ENCODE assay signal across 15 mouse cellular contexts in the genomic region with DNA sequence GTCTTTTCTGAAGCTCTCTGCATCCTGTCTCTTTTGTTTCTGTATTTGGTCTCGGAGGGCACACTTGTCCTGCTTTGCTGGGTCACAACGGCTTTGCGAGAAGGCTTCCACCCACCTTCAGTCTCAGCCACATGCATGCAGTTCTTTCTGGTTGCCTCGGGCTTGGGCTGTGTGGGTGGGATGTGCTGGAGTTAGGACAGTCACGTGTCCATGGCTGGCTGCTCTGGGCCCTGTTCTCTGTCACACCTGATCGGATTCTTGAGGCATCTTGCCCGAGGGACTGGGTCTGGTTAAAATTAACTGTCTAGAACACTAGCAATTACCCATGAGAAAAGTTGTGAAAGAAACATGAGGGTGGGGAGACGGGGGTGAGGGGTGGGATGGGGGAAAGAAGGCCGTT. TPM values are rescaled to one million over a fixed set of nuclear protein-coding genes. Genes with fewer than 3 reads are reported as not detected.
DNase-seq lines count a peak whose midpoint lies in the region; ATAC-seq and TF ChIP-seq lines count a peak whose summit lies in the region.
"Had no signal": no experiment of that assay in that cellular context is flagged by ENCODE, and none has a peak within 500 bp of the region (broad histone marks: within the 10 kb centered on the region; RNA-seq: fewer than 3 reads in every experiment).

No protein-coding gene starts in this region.

- ATAC-seq in intestine, embryonic 14.5 days (replicated peaks; ENCODE audit: low FRiP score, low TSS enrichment, low read depth) = peak; percentile 60; the same call in 1 of the 2 replicates
- ATAC-seq in intestine, postnatal 0 days = no peak
- no peak for ATAC-seq in midbrain, embryonic 15.5 days (replicated peaks)
- no peak for ATAC-seq in forebrain, embryonic 12.5 days (ENCODE audit: low FRiP score)
- ATAC-seq: forebrain, embryonic 16.5 days; liver, postnatal 0 days had no signal

- TF ChIP-seq CTCF in intestine, postnatal 0 days (IDR thresholded peaks at IDR 0.05; ENCODE audit: low read depth) = no peak

- WGBS in intestine, embryonic 14.5 days = 24% methylated on average over 9 of the region's 9 CpGs
- 55% methylated on average over 9 of the region's 9 CpGs for WGBS in intestine, postnatal 0 days
- WGBS in midbrain, embryonic 15.5 days = 45% methylated on average over 9 of the region's 9 CpGs
- WGBS in forebrain, embryonic 12.5 days = 60% methylated on average over 9 of the region's 9 CpGs

- H3K9me3 ChIP-seq in intestine, embryonic 14.5 days (ENCODE audit: control insufficient read depth, low read length) = no peaks in the 10 kb centered on the region
- H3K9me3 ChIP-seq in intestine, postnatal 0 days (ENCODE audit: control insufficient read depth) = no peaks in the 10 kb centered on the region
- H3K9me3 ChIP-seq in midbrain, embryonic 15.5 days = no peaks in the 10 kb centered on the region
- H3K9me3 ChIP-seq in forebrain, embryonic 12.5 days = no peaks in the 10 kb centered on the region
- H3K9me3 ChIP-seq: embryonic facial prominence, embryonic 13.5 days; hindbrain, embryonic 12.5 days had no signal

- no peak overlapping the region for H3K4me2 ChIP-seq in intestine, embryonic 14.5 days (ENCODE audit: low read length)
- no peak overlapping the region for H3K4me2 ChIP-seq in intestine, postnatal 0 days (replicated peaks; ENCODE audit: low read depth)
- H3K4me2 ChIP-seq in midbrain, embryonic 15.5 days = no peak overlapping the region
- no peak overlapping the region for H3K4me2 ChIP-seq in forebrain, embryonic 12.5 days
- H3K4me2 ChIP-seq: embryonic facial prominence, embryonic 13.5 days; hindbrain, embryonic 12.5 days had no signal

- no peaks in the 10 kb centered on the region; the same call in 1 of the 2 replicates for H3K4me1 ChIP-seq in intestine, embryonic 14.5 days (replicated peaks; ENCODE audit: control insufficient read depth, insufficient read depth, low read length)
- H3K4me1 ChIP-seq in intestine, postnatal 0 days (replicated peaks; ENCODE audit: control insufficient read depth, insufficient read depth, low read length) = no peaks in the 10 kb centered on the region
- no peaks in the 10 kb centered on the region for H3K4me1 ChIP-seq in midbrain, embryonic 15.5 days
- no peaks in the 10 kb centered on the region; the same call in 1 of the 2 replicates for H3K4me1 ChIP-seq in forebrain, embryonic 12.5 days
- H3K4me1 ChIP-seq: hindbrain, embryonic 12.5 days had no signal

- H3K27ac ChIP-seq in intestine, embryonic 14.5 days (ENCODE audit: low read depth) = no peak overlapping the region
- no peak overlapping the region for H3K27ac ChIP-seq in intestine, postnatal 0 days (ENCODE audit: low read depth, low read length)
- H3K27ac ChIP-seq in midbrain, embryonic 15.5 days = no peak overlapping the region
- no peak overlapping the region for H3K27ac ChIP-seq in forebrain, embryonic 12.5 days
- H3K27ac ChIP-seq: embryonic facial prominence, embryonic 13.5 days; hindbrain, embryonic 12.5 days; stomach, postnatal 0 days had no signal

- no peak overlapping the region for H3K4me3 ChIP-seq in intestine, embryonic 14.5 days (ENCODE audit: low read depth, low read length)
- H3K4me3 ChIP-seq in intestine, postnatal 0 days (ENCODE audit: low read depth, low read length) = no peak overlapping the region
- H3K4me3 ChIP-seq in midbrain, embryonic 15.5 days = no peak overlapping the region
- no peak overlapping the region for H3K4me3 ChIP-seq in forebrain, embryonic 12.5 days (replicated peaks)
- H3K4me3 ChIP-seq: embryonic facial prominence, embryonic 13.5 days; hindbrain, embryonic 12.5 days had no signal

- DNase-seq in intestine, embryonic 14.5 days (ENCODE audit: low spot score) = no peak
- peak; percentile 35 for DNase-seq in ZHBTc4 (ENCODE audit: low read depth, low spot score)
- peak; percentile 83 for DNase-seq in kidney, adult 11 months
- DNase-seq in kidney, postnatal 36 days = peak; percentile 77 to 86
- no peak for DNase-seq in adipocyte (ENCODE audit: low spot score)
- DNase-seq: cerebellum, adult 8-10 months; layer of hippocampus, adult 9-11 months; liver, postnatal 0 days had no signal

- no peaks in the 10 kb centered on the region for H3K36me3 ChIP-seq in intestine, embryonic 14.5 days (ENCODE audit: control insufficient read depth, insufficient read depth, low read length)
- H3K36me3 ChIP-seq in intestine, postnatal 0 days (ENCODE audit: control insufficient read depth, insufficient read depth) = no peaks in the 10 kb centered on the region
- no peaks in the 10 kb centered on the region for H3K36me3 ChIP-seq in midbrain, embryonic 15.5 days (replicated peaks)
- no peaks in the 10 kb centered on the region for H3K36me3 ChIP-seq in forebrain, embryonic 12.5 days (replicated peaks)
- H3K36me3 ChIP-seq: embryonic facial prominence, embryonic 13.5 days; hindbrain, embryonic 12.5 days had no signal

- no peak overlapping the region for H3K9ac ChIP-seq in intestine, embryonic 14.5 days (ENCODE audit: low read length)
- H3K9ac ChIP-seq in intestine, postnatal 0 days (ENCODE audit: low read depth, low read length) = no peak overlapping the region
- no peak overlapping the region for H3K9ac ChIP-seq in midbrain, embryonic 15.5 days
- H3K9ac ChIP-seq in forebrain, embryonic 12.5 days = no peak overlapping the region
- H3K9ac ChIP-seq: embryonic facial prominence, embryonic 13.5 days; hindbrain, embryonic 12.5 days; liver, postnatal 0 days had no signal

- H3K27me3 ChIP-seq in intestine, embryonic 14.5 days (replicated peaks; ENCODE audit: control insufficient read depth, insufficient read depth, low read length) = no peaks in the 10 kb centered on the region
- H3K27me3 ChIP-seq in intestine, postnatal 0 days (replicated peaks; ENCODE audit: control insufficient read depth, insufficient read depth, low read length) = no peaks in the 10 kb centered on the region
- no peaks in the 10 kb centered on the region for H3K27me3 ChIP-seq in midbrain, embryonic 15.5 days (replicated peaks)
- no peaks in the 10 kb centered on the region; the same call in 1 of the 2 replicates for H3K27me3 ChIP-seq in forebrain, embryonic 12.5 days
- H3K27me3 ChIP-seq: embryonic facial prominence, embryonic 13.5 days; hindbrain, embryonic 12.5 days had no signal

RNA-seq across cellular contexts. Expression of gene Map3k1, which starts 36.7 kb away (rescaled TPM):
- polyA plus RNA-seq in intestine, embryonic 14.5 days (2014; fragmentation: Nextera tagmentation; extraction: Ambion mirVana) = 30.4 and 33.1 TPM in 2 replicates
- polyA plus RNA-seq in intestine, postnatal 0 days (2015; fragmentation: Nextera tagmentation; extraction: Ambion mirVana) = 11.8 and 14.6 TPM in 2 replicates
- 10.5 and 12.2 TPM in 2 replicates for polyA plus RNA-seq in midbrain, embryonic 15.5 days (2015; fragmentation: Nextera tagmentation; extraction: Ambion mirVana)
- polyA plus RNA-seq in forebrain, embryonic 12.5 days (2016; fragmentation: Nextera tagmentation; extraction: Ambion mirVana) = 14.3 and 15.3 TPM in 2 replicates

Comparison
In these comparisons a context has a peak if more than half of its experiments do, and no peak if none do; other contexts are left out.
1. DNase-seq: peak in ZHBTc4 (single experiment), kidney, adult 11 months (single experiment) and kidney, postnatal 36 days (2 of 2); none in intestine, embryonic 14.5 days (single experiment) and adipocyte (single experiment).